Mouse (Mus musculus): ENCODE results near the gene 1700025B11Rik. TPM values are rescaled to one million over a fixed set of nuclear protein-coding genes. Genes with fewer than 3 reads are reported as not detected.
"Not testable (repeated sequence)": the region's sequence is repeated elsewhere in the genome, so short reads cannot be mapped to it uniquely, and the experiment has no call there.

The 1700025B11Rik gene
- polyA plus RNA-seq, 1 experiment from 2014 or later: not detected

- not testable (repeated sequence) for ATAC-seq (ENCODE audit: insufficient number of reproducible peaks, insufficient read depth, low FRiP score, low read depth); H3K4me1 ChIP-seq (ENCODE audit: control insufficient read depth in 2 of 2, insufficient read depth in 2 of 2, low read length in 2 of 2); H3K27ac ChIP-seq (replicated peaks in 1 of 2; ENCODE audit: control insufficient read depth in 1 of 2, insufficient read depth in 1 of 2, low read depth in 2 of 2, low read length in 2 of 2); H3K9ac ChIP-seq (ENCODE audit: low read length); H3K9me3 ChIP-seq (ENCODE audit: control insufficient read depth, low read length); H3K4me3 ChIP-seq (ENCODE audit: control insufficient read depth in 1 of 2, insufficient read depth in 1 of 2, low read depth in 1 of 2, low read length in 2 of 2); H3K4me2 ChIP-seq (ENCODE audit: low read length); H3K36me3 ChIP-seq (ENCODE audit: control insufficient read depth, insufficient read depth, low read length); H3K27me3 ChIP-seq (ENCODE audit: control insufficient read depth, insufficient read depth, low read length)
- 69% methylated on average over 4 of the region's 4 CpGs for WGBS
Measured at GRCm38 (mm10) chr15:77520596-77520995, 41.1 kb downstream of the 1700025B11Rik start.

Other genes starting within 250 kb of the 1700025B11Rik start
- gene Apol7a, start 162.8 kb downstream of the 1700025B11Rik start, polyA plus RNA-seq (2014; fragmentation: Nextera tagmentation; extraction: Ambion mirVana): 0.11 and 0.31 TPM in 2 replicates
- gene Apol9a, start 150.8 kb downstream of the 1700025B11Rik start, polyA plus RNA-seq (2014; fragmentation: Nextera tagmentation; extraction: Ambion mirVana): 0.82 and 0.94 TPM in 2 replicates
- gene Apol7b, start 114.4 kb downstream of the 1700025B11Rik start, polyA plus RNA-seq (2014; fragmentation: Nextera tagmentation; extraction: Ambion mirVana): not detected in 2 replicates
- not detected in 2 replicates for gene Apol10a, start 84.8 kb downstream of the 1700025B11Rik start, polyA plus RNA-seq (2014; fragmentation: Nextera tagmentation; extraction: Ambion mirVana)
- not detected in 2 replicates for gene Apol11a, start 53.6 kb downstream of the 1700025B11Rik start, polyA plus RNA-seq (2014; fragmentation: Nextera tagmentation; extraction: Ambion mirVana)
- gene Apol7c, start 28.6 kb downstream of the 1700025B11Rik start, polyA plus RNA-seq (2014; fragmentation: Nextera tagmentation; extraction: Ambion mirVana): not detected in 2 replicates
- gene Apol10b, start 34.2 kb upstream of the 1700025B11Rik start, polyA plus RNA-seq (2014; fragmentation: Nextera tagmentation; extraction: Ambion mirVana): not detected in 2 replicates
- not detected in 2 replicates for gene Gm36245, start 37.4 kb upstream of the 1700025B11Rik start, polyA plus RNA-seq (2014; fragmentation: Nextera tagmentation; extraction: Ambion mirVana)
- 0.16 and 0.27 TPM in 2 replicates for gene Apol11b, start 81.4 kb upstream of the 1700025B11Rik start, polyA plus RNA-seq (2014; fragmentation: Nextera tagmentation; extraction: Ambion mirVana)
- 0.08 TPM in 1 of 2 replicates, not detected in the other for gene Apol7e, start 137.0 kb upstream of the 1700025B11Rik start, polyA plus RNA-seq (2014; fragmentation: Nextera tagmentation; extraction: Ambion mirVana)
- gene Apol9b, start 167.1 kb upstream of the 1700025B11Rik start, polyA plus RNA-seq (2014; fragmentation: Nextera tagmentation; extraction: Ambion mirVana): not detected in 2 replicates
- gene Apol8, start 195.1 kb upstream of the 1700025B11Rik start, polyA plus RNA-seq (2014; fragmentation: Nextera tagmentation; extraction: Ambion mirVana): not detected in 2 replicates